In the genomic region with DNA sequence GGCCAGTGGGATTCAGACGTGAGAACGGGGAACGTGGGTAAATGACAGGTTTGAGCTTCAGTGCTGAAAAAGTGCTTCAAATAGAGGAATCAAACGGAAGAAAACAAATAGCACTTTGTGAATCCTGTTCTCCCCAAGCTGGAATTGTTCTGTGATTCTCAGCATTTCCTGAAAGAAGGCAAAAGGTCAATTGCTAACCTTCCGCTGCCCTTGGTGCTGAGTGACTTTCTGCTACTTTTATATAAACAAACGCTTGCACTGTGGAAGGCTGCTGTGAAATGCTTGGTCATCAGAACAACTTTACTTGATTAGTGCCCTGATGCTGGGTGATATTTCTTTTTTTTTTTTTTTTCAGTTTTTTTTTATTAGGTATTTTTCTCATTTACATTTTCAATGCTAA, we compare ENCODE assay signal across 14 mouse cellular contexts.
DNase-seq lines count a peak whose midpoint lies in the region; TF ChIP-seq lines count a peak whose summit lies in the region.
"Had no signal": no experiment of that assay in that cellular context is flagged by ENCODE, and none has a peak within 500 bp of the region (broad histone marks: within the 10 kb centered on the region; RNA-seq: fewer than 3 reads in every experiment).

No protein-coding gene starts in this region.

- H3K4me3 ChIP-seq in cerebellum, adult 2 months (replicated peaks; ENCODE audit: insufficient read depth, low read depth, low read length), result no peak overlapping the region
- H3K4me3 ChIP-seq: forebrain, embryonic 12.5 days; intestine, embryonic 15.5 days; left cerebral cortex, adult 2 months; liver, embryonic 13.5 days; megakaryocyte, embryonic 14.5 days had no signal

- TF ChIP-seq POLR2A in cerebellum, adult 2 months (IDR thresholded peaks at IDR 0.05; ENCODE audit: borderline replicate concordance, insufficient read depth, low read length), result no peak

- no peaks in the 10 kb centered on the region for H3K27me3 ChIP-seq in cerebellum, adult 2 months (ENCODE audit: control insufficient read depth, insufficient read depth, low read length)
- H3K27me3 ChIP-seq: CH12.LX; forebrain, embryonic 12.5 days; intestine, embryonic 15.5 days; liver, embryonic 13.5 days; megakaryocyte, embryonic 14.5 days had no signal

- no peak for TF ChIP-seq CTCF in cerebellum, adult 2 months (IDR thresholded peaks at IDR 0.05; ENCODE audit: borderline replicate concordance, insufficient read depth, low read depth, low read length)

- H3K4me1 ChIP-seq in cerebellum, adult 2 months (ENCODE audit: control insufficient read depth, insufficient read depth, low read length), result no peaks in the 10 kb centered on the region
- H3K4me1 ChIP-seq: intestine, embryonic 15.5 days; liver, embryonic 13.5 days; megakaryocyte, embryonic 14.5 days had no signal

- peak; percentile 7 for DNase-seq in lung, postnatal 10 days
- DNase-seq in lung, postnatal 36 days, result no peak
- peak; percentile 77 for DNase-seq in embryo, embryonic 10 days (ENCODE audit: low spot score)
- peak; percentile 31 for DNase-seq in kidney, adult 11 months
- DNase-seq in mesoderm, embryonic 11.5 days (ENCODE audit: low read depth, low spot score), result peak; percentile 33
- DNase-seq in left cerebral cortex, postnatal 4 days, result no peak
- DNase-seq in cerebellum, adult 2 months, result no peak
- DNase-seq: gastrocnemius, postnatal 36 days; liver, embryonic 13.5 days had no signal

- intact Hi-C loops in left cerebral cortex, postnatal 4 days (cut with DNase I), result no loop called here

- 58% methylated on average over 6 of the region's 6 CpGs for WGBS in cerebellum, adult 2 months

- H3K27ac ChIP-seq in cerebellum, adult 2 months (ENCODE audit: insufficient read depth, low read length), result no peak overlapping the region
- H3K27ac ChIP-seq: forebrain, embryonic 12.5 days; intestine, embryonic 15.5 days; left cerebral cortex, adult 2 months; liver, embryonic 13.5 days had no signal

Comparison
In these comparisons a context has a peak if more than half of its experiments do, and no peak if none do; other contexts are left out.
1. DNase-seq: peak in lung, postnatal 10 days (single experiment), embryo, embryonic 10 days (single experiment), kidney, adult 11 months (single experiment) and mesoderm, embryonic 11.5 days (single experiment); none in lung, postnatal 36 days (single experiment), left cerebral cortex, postnatal 4 days (single experiment) and cerebellum, adult 2 months (0 of 2).